Mouse (Mus musculus) cerebellum, adult 2 months (tissue): ENCODE results near the gene Cks1b. TPM values are rescaled to one million over a fixed set of nuclear protein-coding genes. Genes with fewer than 3 reads are reported as not detected.

Experiments
- DNase-seq, 2 experiments: peaks; one replicate each; pipeline ENCODE4 v3.0.0; 2021
- H3K27ac ChIP-seq: fragments of 200-500 bp; 2 replicates; pipeline ENCODE4 v1.5.1; 2012; ENCODE audit warnings: low read length, control low read depth, inconsistent platforms; ENCODE audit not compliant: insufficient read depth
- H3K27me3 ChIP-seq: fragments of 200-500 bp; 2 replicates; pipeline ENCODE4 v1.6.1; 2012; ENCODE audit warnings: inconsistent platforms, mild to moderate bottlenecking, low read length, moderate library complexity; ENCODE audit not compliant: control insufficient read depth, insufficient read depth
- H3K4me1 ChIP-seq: fragments of 200-500 bp; 2 replicates; pipeline ENCODE4 v1.6.1; 2011; ENCODE audit warnings: low read length; ENCODE audit not compliant: control insufficient read depth, insufficient read depth
- H3K4me3 ChIP-seq: fragments of 200-500 bp; replicated peaks from 2 replicates; pipeline ENCODE3; 2011; ENCODE audit warnings: mild to moderate bottlenecking, low read depth, low read length, control low read depth; ENCODE audit not compliant: insufficient read depth
- CTCF ChIP-seq: fragments of 200-500 bp; IDR thresholded peaks from 2 replicates; pipeline ENCODE4 v1.5.1; 2011; ENCODE audit warnings: low read depth, mild to moderate bottlenecking, control low read depth, low read length, moderate library complexity, borderline replicate concordance; ENCODE audit not compliant: insufficient read depth
- POLR2A ChIP-seq: fragments of 200-500 bp; IDR thresholded peaks from 2 replicates; pipeline ENCODE4 v1.6.1; 2011; ENCODE audit warnings: low read length, control low read depth, borderline replicate concordance; ENCODE audit not compliant: insufficient read depth
- WGBS: fragments of 180-500 bp; shearing (Covaris S2); methylation state at CpG from one replicate; pipeline ENCODE4 v1.1.7; 2018; 5-methylcytosine and 5-hydroxymethylcytosine counted together
- polyA plus RNA-seq: library from polyadenylated mRNA; depleted of rRNA; stranded (reverse); fragments of >200 nt; gene quantifications from 2 replicates; pipeline ENCODE4 v1.2.3, GENCODE M21; 2012

Cks1b gene
- polyA plus RNA-seq, 1 experiment = 7.0 TPM

- no peak for TF ChIP-seq CTCF
- no peak for TF ChIP-seq POLR2A
- 0 out of 2 replicates have a peak, but pooled peaks cover 7% of the 10 kb centered on the region for H3K4me1 ChIP-seq
- no peak for DNase-seq
- H3K27me3 ChIP-seq = no peaks in the 10 kb centered on the region
- no peak overlapping the region for H3K4me3 ChIP-seq
- whole genome bisulfite sequencing = 17% methylated on average over 2 of the region's 2 CpGs
- H3K27ac ChIP-seq = no peak overlapping the region
Observed at GRCm38 (mm10) chr3:89417131-89417530, 1.1 kb downstream of the Cks1b start.

GRCm38 (mm10) chr3:89416158-89416557 is 2.0 kb downstream of the Cks1b start:
- DNase-seq = no peak
- WGBS = 87% methylated on average over 8 of the region's 8 CpGs
- TF ChIP-seq POLR2A (no peak), CTCF (no peak)
- Histone ChIP-seq H3K4me3 (no peak overlapping the region), H3K27ac (no peak overlapping the region), H3K27me3 (no peaks in the 10 kb centered on the region), H3K4me1 (0 out of 2 replicates have a peak, but pooled peaks cover 3% of the 10 kb centered on the region)

GRCm38 (mm10) chr3:89411490-89412393 is 6.4 kb downstream of the Cks1b start, which contains the start of gene Flad1:
Flad1 (minus strand) TSS chr3:89411870.
- DNase-seq = peak; percentile 100
- no peaks in the 10 kb centered on the region for H3K27me3 ChIP-seq
- peak within 1 kb of the TSS; percentile 59 for H3K27ac ChIP-seq
- TF ChIP-seq CTCF (no peak), POLR2A (peak; percentile 63; the same call in 1 of the 2 replicates)
- 0 out of 2 replicates have a peak, but pooled peaks cover 2% of the 10 kb centered on the region for H3K4me1 ChIP-seq
- peak within 1 kb of the TSS; percentile 68 for H3K4me3 ChIP-seq
- WGBS = 4% methylated on average over 28 of the region's 28 CpGs

GRCm38 (mm10) chr3:89410864-89411263 is 7.3 kb downstream of the Cks1b start:
- DNase-seq = peak in 1 of 2 experiments; percentile 19
- H3K4me1 ChIP-seq = 0 out of 2 replicates have a peak, but pooled peaks cover 2% of the 10 kb centered on the region
- peak overlapping the region; percentile 59 for H3K27ac ChIP-seq
- TF ChIP-seq CTCF (no peak), POLR2A (no peak)
- 51% methylated on average over 10 of the region's 10 CpGs for WGBS
- H3K4me3 ChIP-seq = peak overlapping the region; percentile 68
- no peaks in the 10 kb centered on the region for H3K27me3 ChIP-seq

DNA sequence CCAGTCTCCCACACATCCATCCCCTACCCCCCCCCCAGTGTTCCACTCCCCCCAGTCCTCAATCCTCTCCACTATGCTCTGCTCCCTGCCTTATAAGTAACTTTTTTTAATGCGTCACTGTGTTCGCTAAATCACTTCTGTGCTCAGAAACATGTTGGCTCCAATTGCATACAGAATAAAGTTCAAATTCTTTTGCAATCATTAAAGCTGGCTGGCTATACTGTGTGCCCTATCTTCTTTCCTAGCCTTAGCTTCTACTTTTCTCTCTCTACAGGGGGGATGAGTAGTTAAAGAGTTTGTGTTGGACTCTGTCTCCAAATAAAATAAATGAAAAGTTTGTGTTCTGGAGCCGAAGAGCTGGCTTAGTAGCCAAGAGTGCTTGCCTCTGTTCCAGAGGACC is 8.5 kb downstream of the Cks1b start:
- H3K27ac ChIP-seq = no peak overlapping the region
- TF ChIP-seq CTCF = no peak
- TF ChIP-seq POLR2A = no peak
- no peak overlapping the region for H3K4me3 ChIP-seq
- DNase-seq = no peak
- 0 out of 2 replicates have a peak, but pooled peaks cover 2% of the 10 kb centered on the region for H3K4me1 ChIP-seq
- WGBS = 92% methylated on average over 3 of the region's 3 CpGs
- H3K27me3 ChIP-seq = no peaks in the 10 kb centered on the region

- 72% methylated on average over 16 of the region's 16 CpGs for WGBS
- DNase-seq = no peak
- no peak for TF ChIP-seq CTCF
- no peak for TF ChIP-seq POLR2A
Observed at GRCm38 (mm10) chr3:89408448-89408847, 9.7 kb downstream of the Cks1b start.

DNA sequence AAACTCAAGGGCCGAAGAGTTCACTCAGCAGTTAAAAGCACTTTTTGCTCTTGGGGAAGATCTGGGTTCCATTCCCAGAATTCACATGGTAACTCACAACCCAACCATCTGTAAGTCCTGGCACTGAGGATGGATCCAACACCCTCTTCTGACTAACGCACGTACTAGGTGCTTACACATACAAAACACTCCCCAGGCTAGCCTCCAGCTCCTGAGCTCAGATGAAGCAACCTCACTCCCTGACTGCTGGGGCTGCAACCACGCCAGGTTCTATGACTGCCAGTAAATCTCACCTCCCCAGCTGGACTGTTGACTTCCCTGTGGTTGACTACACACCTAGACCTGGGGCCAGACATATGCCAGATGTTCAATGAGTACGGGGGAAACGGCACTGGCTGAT is 11.3 kb downstream of the Cks1b start:
- Histone ChIP-seq H3K4me3 (no peak overlapping the region), H3K27me3 (no peaks in the 10 kb centered on the region), H3K27ac (no peak overlapping the region), H3K4me1 (0 out of 2 replicates have a peak, but pooled peaks cover 2% of the 10 kb centered on the region)
- TF ChIP-seq POLR2A = no peak
- TF ChIP-seq CTCF = no peak
- WGBS = 75% methylated on average over 6 of the region's 6 CpGs
- DNase-seq = no peak

More at GRCm38 (mm10) chr3:89408448-89408847, 9.7 kb downstream of the Cks1b start:
- Histone ChIP-seq H3K4me3 (no peak overlapping the region), H3K4me1 (0 out of 2 replicates have a peak, but pooled peaks cover 2% of the 10 kb centered on the region), H3K27me3 (no peaks in the 10 kb centered on the region), H3K27ac (no peak overlapping the region)
